Mouse (Mus musculus): Measurements from ENCODE around the gene 4930415O20Rik.

Gene 4930415O20Rik

GRCm38 (mm10) chr15:98632921-98633320 is 62.1 kb downstream of the 4930415O20Rik start:
- peak; percentile 43 to 50 for DNase-seq

GRCm38 (mm10) chr15:98633822-98634470 is 63.1 kb downstream of the 4930415O20Rik start:
- DNase-seq: peak; percentile 26 to 34

GRCm38 (mm10) chr15:98634541-98635081 is 63.8 kb downstream of the 4930415O20Rik start:
- DNase-seq: peak; percentile 45 to 46

GRCm38 (mm10) chr15:98635291-98635841 is 64.6 kb downstream of the 4930415O20Rik start:
- DNase-seq: no peak

GRCm38 (mm10) chr15:98636517-98636916 is 65.7 kb downstream of the 4930415O20Rik start:
- no peak for DNase-seq

- DNase-seq: no peak
Measured at GRCm38 (mm10) chr15:98637155-98637554, 66.4 kb downstream of the 4930415O20Rik start.

All from B cell, adult 2 months (primary cell).